Mouse (Mus musculus) cortical plate, adult 2 months (tissue): ENCODE results near the gene Kifc5b. TPM values are rescaled to one million over a fixed set of nuclear protein-coding genes. Genes with fewer than 3 reads are reported as not detected.
A peak's percentile ranks its signal among the peaks of the same experiment; 100 is the strongest.

ENCODE experiments used
- H3K27ac ChIP-seq: fragments of 200-500 bp; 2 replicates; pipeline ENCODE4 v1.5.1; 2012; ENCODE audit warnings: low read length, control low read depth, inconsistent platforms; ENCODE audit not compliant: insufficient read depth
- H3K4me1 ChIP-seq: fragments of 200-500 bp; 2 replicates; pipeline ENCODE4 v1.6.1; 2011; ENCODE audit warnings: low read length; ENCODE audit not compliant: control insufficient read depth, insufficient read depth
- H3K4me3 ChIP-seq: fragments of 200-500 bp; 2 replicates; pipeline ENCODE4 v1.5.1; 2011; ENCODE audit warnings: mild to moderate bottlenecking, low read length, control low read depth; ENCODE audit not compliant: insufficient read depth
- CTCF ChIP-seq: fragments of 200-500 bp; IDR thresholded peaks from 2 replicates; pipeline ENCODE4 v1.5.1; 2011; ENCODE audit warnings: mild to moderate bottlenecking, control low read depth, low read length; ENCODE audit not compliant: insufficient read depth; ENCODE audit errors: extremely low read depth
- POLR2A ChIP-seq: fragments of 200-500 bp; IDR thresholded peaks from 2 replicates; pipeline ENCODE4 v1.6.1; 2011; ENCODE audit warnings: mild to moderate bottlenecking, low read length, control low read depth; ENCODE audit not compliant: insufficient read depth; ENCODE audit errors: extremely low read depth
- polyA plus RNA-seq: library from polyadenylated mRNA; depleted of rRNA; stranded (reverse); fragments of >200 nt; gene quantifications from 2 replicates; pipeline ENCODE4 v1.2.3, GENCODE M21; 2012; rRNA removed

The Kifc5b gene
- polyA plus RNA-seq = 3.9 TPM in 2 replicates

- TF ChIP-seq CTCF (peak; percentile 96), POLR2A (no peak)
- no peak within 1 kb of the TSS for H3K27ac ChIP-seq
- H3K4me3 ChIP-seq = peak within 1 kb of the TSS; percentile 51
Measured at GRCm38 (mm10) chr17:26916711-26917482, at the start of gene Kifc5b. Gene Kifc5b (plus strand): TSS chr17:26917091.

GRCm38 (mm10) chr17:26868756-26869155 lies 48.1 kb upstream of the Kifc5b start:
- no peak for TF ChIP-seq POLR2A
- no peak for TF ChIP-seq CTCF
- no peak overlapping the region for H3K4me3 ChIP-seq
- H3K4me1 ChIP-seq = no peaks in the 10 kb centered on the region
- H3K27ac ChIP-seq = no peak overlapping the region

More at GRCm38 (mm10) chr17:26916711-26917482, at the start of gene Kifc5b:
- H3K4me1 ChIP-seq = no peaks in the 10 kb centered on the region; the same call in 1 of the 2 replicates

- Histone ChIP-seq H3K4me3 (no peak overlapping the region), H3K27ac (no peak overlapping the region), H3K4me1 (no peaks in the 10 kb centered on the region)
- TF ChIP-seq POLR2A (no peak), CTCF (no peak)
Measured at GRCm38 (mm10) chr17:26872870-26873269, 44.0 kb upstream of the Kifc5b start.

- H3K27ac ChIP-seq = no peak overlapping the region
- H3K4me1 ChIP-seq = no peaks in the 10 kb centered on the region
- no peak overlapping the region for H3K4me3 ChIP-seq
- no peak for TF ChIP-seq CTCF
Measured at GRCm38 (mm10) chr17:26873502-26873901, 43.4 kb upstream of the Kifc5b start.

GRCm38 (mm10) chr17:26874542-26874941 lies 42.3 kb upstream of the Kifc5b start:
- Histone ChIP-seq H3K4me3 (no peak overlapping the region), H3K27ac (no peak overlapping the region), H3K4me1 (no peaks in the 10 kb centered on the region)
- TF ChIP-seq CTCF (no peak), POLR2A (no peak)

- Histone ChIP-seq H3K4me3 (no peak overlapping the region), H3K4me1 (no peaks in the 10 kb centered on the region), H3K27ac (no peak overlapping the region)
- TF ChIP-seq CTCF = no peak
- no peak for TF ChIP-seq POLR2A
Measured at GRCm38 (mm10) chr17:26877927-26878326, 39.0 kb upstream of the Kifc5b start.

- Histone ChIP-seq H3K27ac (no peak overlapping the region), H3K4me3 (no peak overlapping the region), H3K4me1 (no peaks in the 10 kb centered on the region)
- no peak for TF ChIP-seq POLR2A
- TF ChIP-seq CTCF = no peak
Measured at GRCm38 (mm10) chr17:26879235-26879634, 37.7 kb upstream of the Kifc5b start.

- TF ChIP-seq POLR2A = no peak
- TF ChIP-seq CTCF = no peak
- no peak overlapping the region for H3K27ac ChIP-seq
- no peak overlapping the region for H3K4me3 ChIP-seq
- peaks cover 2% of the 10 kb centered on the region; the same call in 1 of the 2 replicates for H3K4me1 ChIP-seq
Measured at GRCm38 (mm10) chr17:26882706-26883105, 34.2 kb upstream of the Kifc5b start.

- H3K4me3 ChIP-seq = no peak overlapping the region
- H3K27ac ChIP-seq = no peak overlapping the region
- no peak for TF ChIP-seq POLR2A
- TF ChIP-seq CTCF = no peak
- H3K4me1 ChIP-seq = peaks cover 2% of the 10 kb centered on the region; the same call in 1 of the 2 replicates
Measured at GRCm38 (mm10) chr17:26883585-26883984, 33.3 kb upstream of the Kifc5b start.
